Mouse (Mus musculus) monocyte, adult 5-6 weeks (primary cell): ENCODE results near the gene Gm9944. TPM values are rescaled to one million over a fixed set of nuclear protein-coding genes. Genes with fewer than 3 reads are reported as not detected.

Experiments
- total RNA-seq: library from RNA; stranded (forward); fragments of 200-1000, 200-491, 200-594 nt; gene quantifications from 3 replicates; pipeline ENCODE4 v1.2.3, GENCODE M21; 2017

The Gm9944 gene
- total RNA-seq, 1 experiment from 2014 or later, result not detected

Other genes with a start within 250 kb of the Gm9944 start
- gene C87977, start 240.0 kb downstream of the Gm9944 start, total RNA-seq, result not detected in 3 replicates
- not detected in 3 replicates for gene Pramel5, start 172.8 kb downstream of the Gm9944 start, total RNA-seq
- gene Gm13128, start 123.1 kb downstream of the Gm9944 start, total RNA-seq, result not detected in 3 replicates
- not detected in 3 replicates for gene Gm13119, start 95.4 kb downstream of the Gm9944 start, total RNA-seq
- not detected in 3 replicates for gene Pramef20, start 75.4 kb downstream of the Gm9944 start, total RNA-seq
- not detected in 3 replicates for gene Pramef12, start 44.9 kb downstream of the Gm9944 start, total RNA-seq
- gene 1700012P22Rik, start 14.5 kb downstream of the Gm9944 start, total RNA-seq, result not detected in 3 replicates
- not detected in 3 replicates for gene Aadacl3, start 10.4 kb upstream of the Gm9944 start, total RNA-seq
- not detected in 3 replicates for gene 9430007A20Rik, start 66.5 kb upstream of the Gm9944 start, total RNA-seq
- not detected in 3 replicates for gene Gm13124, start 111.8 kb upstream of the Gm9944 start, total RNA-seq
- gene Aadacl4, start 160.4 kb upstream of the Gm9944 start, total RNA-seq, result not detected in 3 replicates
- gene Gm436, start 233.1 kb upstream of the Gm9944 start, total RNA-seq, result not detected in 3 replicates